Mouse (Mus musculus) neural tube, embryonic 14.5 days (tissue): Measurements from ENCODE around the gene Gm21149. TPM values are rescaled to one million over a fixed set of nuclear protein-coding genes. Genes with fewer than 3 reads are reported as not detected.
"Not testable (repeated sequence)": the region's sequence is repeated elsewhere in the genome, so short reads cannot be mapped to it uniquely, and the experiment has no call there.

Experiments used
- ATAC-seq: fragments of 200-750 bp; cut with Nextera tagmentation; 2 replicates; pipeline ENCODE4 v1.8.0; 2017; ENCODE audit warnings: low read depth, mild to moderate bottlenecking, moderate TSS enrichment, moderate library complexity
- H3K27ac ChIP-seq: fragments of 300-500 bp; sonication (generic); 2 replicates; pipeline ENCODE4 v1.5.1; 2014; ENCODE audit warnings: low read depth, mild to moderate bottlenecking, control low read depth, low read length, moderate library complexity, mixed read lengths
- H3K27me3 ChIP-seq: fragments of 300-500 bp; sonication (generic); 2 replicates; pipeline ENCODE4 v1.6.1; 2014; ENCODE audit warnings: low read length; ENCODE audit not compliant: control insufficient read depth, insufficient read depth
- H3K36me3 ChIP-seq: fragments of 300-500 bp; sonication (generic); 2 replicates; pipeline ENCODE4 v1.6.1; 2014; ENCODE audit warnings: low read length, mixed read lengths; ENCODE audit not compliant: control insufficient read depth, insufficient read depth
- H3K4me1 ChIP-seq: fragments of 300-500 bp; sonication (generic); 2 replicates; pipeline ENCODE4 v1.6.1; 2014; ENCODE audit warnings: low read length; ENCODE audit not compliant: control insufficient read depth, insufficient read depth
- H3K4me2 ChIP-seq: fragments of 300-500 bp; sonication (generic); 2 replicates; pipeline ENCODE4 v1.6.1; 2014; ENCODE audit warnings: mild to moderate bottlenecking, low read depth, low read length, control low read depth
- H3K4me3 ChIP-seq: fragments of 300-500 bp; sonication (generic); 2 replicates; pipeline ENCODE4 v1.5.1; 2014; ENCODE audit warnings: low read depth, low read length, control low read depth, mixed read lengths
- H3K9ac ChIP-seq: fragments of 300-500 bp; sonication (generic); replicated peaks from 2 replicates; pipeline ENCODE4 v1.6.1; 2014; ENCODE audit warnings: low read depth, mild to moderate bottlenecking, control low read depth, low read length, mixed read lengths
- H3K9me3 ChIP-seq: fragments of 300-500 bp; sonication (generic); 2 replicates; pipeline ENCODE4 v1.6.1; 2016; ENCODE audit warnings: low read length; ENCODE audit not compliant: control insufficient read depth
- WGBS: fragments of 180-500 bp; shearing (Covaris S2); extraction: QIAGEN DNeasy Blood & Tissue Kit; methylation state at CpG from one replicate; pipeline ENCODE4 v1.1.7; 2014; 5-methylcytosine and 5-hydroxymethylcytosine counted together
- polyA plus RNA-seq: library from polyadenylated mRNA; unstranded; fragments of >200 nt; fragmentation: Nextera tagmentation; extraction: Ambion mirVana; gene quantifications from 2 replicates; pipeline ENCODE4 v1.2.1, GENCODE M21; 2014

The Gm21149 gene
- polyA plus RNA-seq, 1 experiment from 2014 or later, result not detected

DNA sequence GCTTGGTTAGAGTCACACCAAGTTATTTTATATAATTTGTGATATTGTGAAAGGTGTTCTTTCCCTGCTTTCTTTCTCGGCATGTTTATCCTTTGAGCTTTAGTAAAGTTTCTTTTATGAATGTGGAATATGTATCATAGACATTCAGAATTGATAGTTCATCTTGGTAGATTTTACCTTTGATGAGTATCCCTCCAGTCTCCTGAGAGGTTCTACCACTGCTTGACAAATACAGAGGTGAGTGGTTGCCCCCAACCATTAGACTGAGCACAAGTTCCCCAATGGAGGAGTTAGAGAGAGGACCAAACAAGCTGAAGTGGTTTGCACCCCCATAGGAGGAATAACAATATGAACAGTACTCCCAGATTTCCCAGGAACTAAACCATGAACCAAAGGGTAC, 6.2 kb downstream of the Gm21149 start:
- not testable (repeated sequence) for H3K27me3 ChIP-seq, H3K9ac ChIP-seq, H3K4me2 ChIP-seq, H3K27ac ChIP-seq, H3K4me3 ChIP-seq, H3K4me1 ChIP-seq, ATAC-seq, H3K36me3 ChIP-seq, H3K9me3 ChIP-seq
- WGBS, result 64% methylated on average over 1 of the region's 1 CpGs

- H3K27ac ChIP-seq, H3K4me1 ChIP-seq, H3K9me3 ChIP-seq, H3K9ac ChIP-seq, H3K4me2 ChIP-seq, H3K27me3 ChIP-seq, H3K4me3 ChIP-seq, H3K36me3 ChIP-seq, ATAC-seq: not testable (repeated sequence)
- WGBS, result 63% methylated on average over 6 of the region's 6 CpGs
Observed at GRCm38 (mm10) chr5:15467768-15468167, 8.6 kb downstream of the Gm21149 start.

DNA sequence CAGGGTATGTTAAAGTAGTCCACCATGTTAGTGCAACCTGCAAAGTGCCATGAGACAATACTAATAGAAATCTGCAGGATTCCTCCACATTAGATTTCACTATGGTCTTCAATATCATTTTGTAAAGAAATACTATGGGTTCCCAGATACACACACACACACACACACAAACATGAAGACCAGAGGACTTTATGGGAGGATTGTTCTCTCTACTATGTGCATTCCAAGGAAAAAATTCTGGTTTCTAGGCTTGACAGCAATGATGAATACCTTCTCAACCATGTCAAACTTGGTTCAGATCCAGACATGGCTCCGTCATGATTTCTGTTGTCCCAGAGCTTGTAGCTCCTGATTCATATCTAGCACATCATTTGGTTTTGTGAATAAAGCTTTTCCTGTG, 10.1 kb downstream of the Gm21149 start:
- ATAC-seq, H3K4me3 ChIP-seq, H3K9ac ChIP-seq, H3K36me3 ChIP-seq, H3K27me3 ChIP-seq, H3K27ac ChIP-seq, H3K4me2 ChIP-seq, H3K4me1 ChIP-seq: not testable (repeated sequence)
- H3K9me3 ChIP-seq, result peaks cover 14% of the 10 kb centered on the region
- WGBS, result 55% methylated on average over 1 of the region's 1 CpGs

DNA sequence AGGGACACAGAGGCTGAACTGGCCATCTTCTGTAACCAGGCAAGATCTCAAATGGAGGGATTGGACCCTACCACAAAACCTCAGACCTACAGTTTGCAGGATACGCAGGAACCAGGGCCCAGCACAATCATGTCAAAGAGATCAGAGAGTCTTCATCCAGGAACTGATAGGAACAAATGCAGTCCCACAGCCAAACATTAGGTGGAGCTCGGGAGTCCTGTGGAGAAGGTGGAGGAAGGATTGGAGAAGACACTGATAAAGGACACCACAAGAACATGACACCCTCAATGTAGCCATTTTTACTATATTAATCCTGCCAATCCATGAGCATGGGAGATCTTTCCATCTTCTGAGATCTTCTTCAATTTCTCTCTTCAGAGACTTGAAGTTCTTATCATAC, 12.8 kb downstream of the Gm21149 start:
- WGBS, result 29% methylated on average over 1 of the region's 2 CpGs
- H3K9me3 ChIP-seq, result peaks cover 22% of the 10 kb centered on the region
- not testable (repeated sequence) for ATAC-seq, H3K4me2 ChIP-seq, H3K4me1 ChIP-seq, H3K9ac ChIP-seq, H3K4me3 ChIP-seq, H3K27me3 ChIP-seq, H3K36me3 ChIP-seq, H3K27ac ChIP-seq

GRCm38 (mm10) chr5:15461613-15462012, 14.7 kb downstream of the Gm21149 start:
- 58% methylated on average over 8 of the region's 8 CpGs for WGBS
- H3K4me3 ChIP-seq, H3K27me3 ChIP-seq, H3K27ac ChIP-seq, H3K36me3 ChIP-seq, H3K4me1 ChIP-seq, H3K4me2 ChIP-seq, ATAC-seq, H3K9ac ChIP-seq: not testable (repeated sequence)
- peaks cover 16% of the 10 kb centered on the region for H3K9me3 ChIP-seq

- not testable (repeated sequence) for H3K4me3 ChIP-seq, H3K36me3 ChIP-seq, H3K4me2 ChIP-seq, ATAC-seq, H3K27ac ChIP-seq, H3K4me1 ChIP-seq, H3K27me3 ChIP-seq, H3K9ac ChIP-seq
- WGBS, result 83% methylated on average over 3 of the region's 5 CpGs
- H3K9me3 ChIP-seq, result peaks cover 16% of the 10 kb centered on the region
Observed at GRCm38 (mm10) chr5:15457865-15458571, 18.3 kb downstream of the Gm21149 start.

Other genes starting within 250 kb of the Gm21149 start
- gene Gm21190, start 52.7 kb upstream of the Gm21149 start, polyA plus RNA-seq, result not detected in 2 replicates
- gene Gm21083, start 100.8 kb upstream of the Gm21149 start, polyA plus RNA-seq, result not detected in 2 replicates
- gene Speer4d, start 142.5 kb upstream of the Gm21149 start, polyA plus RNA-seq, result not detected in 2 replicates
- not detected in 2 replicates for gene 4930572O03Rik, start 180.5 kb upstream of the Gm21149 start, polyA plus RNA-seq
- gene Speer4c, start 237.7 kb upstream of the Gm21149 start, polyA plus RNA-seq, result not detected in 2 replicates